Mouse (Mus musculus) heart, embryonic 14.5 days (tissue): ENCODE data around the gene Gprin1. TPM values are rescaled to one million over a fixed set of nuclear protein-coding genes. Genes with fewer than 3 reads are reported as not detected.

Experiments used
- ATAC-seq: fragments of 200-750 bp; cut with Nextera tagmentation; 2 replicates; pipeline ENCODE4 v1.8.0; 2017; ENCODE audit warnings: low read depth, moderate TSS enrichment; ENCODE audit not compliant: insufficient number of reproducible peaks, insufficient read depth, low FRiP score
- H3K27ac ChIP-seq, 2 experiments: fragments of 200-500 bp in 1 of 2; fragments of 300-500 bp in 1 of 2; sonication (generic) in 1 of 2; replicated peaks in 1 of 2; 2 replicates each; pipeline ENCODE4 v1.5.1; 2012 to 2014; ENCODE audit warnings: low read depth in 2 of 2, low read length in 2 of 2, control low read depth in 1 of 2, mild to moderate bottlenecking in 1 of 2, mixed read lengths in 1 of 2; ENCODE audit not compliant: control insufficient read depth in 1 of 2, insufficient read depth in 1 of 2
- H3K27me3 ChIP-seq: fragments of 300-500 bp; sonication (generic); 2 replicates; pipeline ENCODE4 v1.6.1; 2014; ENCODE audit warnings: mild to moderate bottlenecking, low read length, control low read depth; ENCODE audit not compliant: control insufficient read depth, insufficient read depth
- H3K36me3 ChIP-seq: fragments of 300-500 bp; sonication (generic); 2 replicates; pipeline ENCODE4 v1.6.1; 2014; ENCODE audit warnings: mild to moderate bottlenecking, control low read depth, low read length, mixed read lengths; ENCODE audit not compliant: control insufficient read depth, insufficient read depth
- H3K4me1 ChIP-seq, 2 experiments: fragments of 200-500 bp in 1 of 2; fragments of 300-500 bp in 1 of 2; sonication (generic) in 1 of 2; 2 replicates each; pipeline ENCODE4 v1.6.1; 2012 to 2014; ENCODE audit warnings: low read length in 2 of 2, control low read depth in 1 of 2, mixed read lengths in 1 of 2; ENCODE audit not compliant: control insufficient read depth in 2 of 2, insufficient read depth in 2 of 2
- H3K4me2 ChIP-seq: fragments of 300-500 bp; sonication (generic); 2 replicates; pipeline ENCODE4 v1.6.1; 2014; ENCODE audit warnings: mild to moderate bottlenecking, low read length
- H3K4me3 ChIP-seq, 2 experiments: fragments of 200-500 bp in 1 of 2; fragments of 300-500 bp in 1 of 2; sonication (generic) in 1 of 2; 2 replicates each; pipeline ENCODE4 v1.5.1; 2012 to 2014; ENCODE audit warnings: low read length in 2 of 2, mild to moderate bottlenecking in 2 of 2, control low read depth in 1 of 2, low read depth in 1 of 2, moderate library complexity in 1 of 2; ENCODE audit not compliant: control insufficient read depth in 1 of 2, insufficient read depth in 1 of 2
- H3K9ac ChIP-seq: fragments of 300-500 bp; sonication (generic); 2 replicates; pipeline ENCODE4 v1.6.1; 2014; ENCODE audit warnings: mild to moderate bottlenecking, low read length
- H3K9me3 ChIP-seq: fragments of 300-500 bp; sonication (generic); 2 replicates; pipeline ENCODE4 v1.6.1; 2016; ENCODE audit warnings: low read length, control low read depth; ENCODE audit not compliant: control insufficient read depth
- WGBS: fragments of 180-500 bp; shearing (Covaris S2); extraction: QIAGEN DNeasy Blood & Tissue Kit; methylation state at CpG from one replicate; pipeline ENCODE4 v1.1.7; 2014; 5-methylcytosine and 5-hydroxymethylcytosine counted together
- polyA plus RNA-seq: library from polyadenylated mRNA; unstranded; fragments of >200 nt; fragmentation: Nextera tagmentation; extraction: Ambion mirVana; gene quantifications from 2 replicates; pipeline ENCODE4 v1.2.1, GENCODE M21; 2014

Gene Gprin1
- polyA plus RNA-seq, 1 experiment from 2014 or later, result 0.12 TPM

DNA sequence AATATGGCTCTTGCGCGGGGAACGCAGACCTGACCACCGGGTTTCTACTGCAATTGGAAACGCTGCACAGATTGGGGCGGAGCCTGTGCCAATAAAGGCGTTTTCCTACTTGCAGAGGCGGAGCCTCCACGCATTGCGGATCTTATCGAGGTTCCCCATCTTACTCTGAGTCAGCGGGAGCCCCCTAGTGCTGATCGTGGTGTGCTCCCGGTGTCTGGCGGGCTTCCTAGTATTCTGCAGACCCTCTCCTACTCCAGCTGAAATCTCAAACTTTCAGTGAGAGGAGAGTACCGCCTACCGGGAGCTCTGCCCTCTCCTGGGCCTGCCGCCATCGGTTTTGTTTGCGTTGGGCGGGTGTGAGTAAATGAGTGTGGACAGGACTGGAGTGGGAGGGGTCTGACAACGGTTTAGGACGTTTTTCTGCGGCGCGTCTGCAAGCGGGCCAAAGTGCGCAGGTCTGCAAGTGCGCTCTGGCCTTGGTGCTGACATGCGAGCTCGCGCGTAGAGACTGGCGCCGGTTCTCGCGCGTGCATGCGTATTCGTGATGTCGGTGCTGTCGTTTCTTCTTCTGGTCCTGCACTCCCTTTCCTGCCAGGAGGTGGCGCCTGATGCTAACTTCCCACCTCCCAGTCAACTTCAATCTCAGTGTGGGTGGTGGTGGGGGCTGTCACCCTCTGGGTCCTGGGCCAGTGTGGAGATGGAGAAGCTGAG is 8.5 kb upstream of the Gprin1 start:
- ATAC-seq, result peak; percentile 75
- H3K9ac ChIP-seq, result no peak overlapping the region
- WGBS, result under 1% methylated on average over 43 of the region's 43 CpGs

GRCm38 (mm10) chr13:54757093-54757830 is 7.6 kb upstream of the Gprin1 start:
- no peaks in the 10 kb centered on the region for H3K9me3 ChIP-seq
- peaks cover 5% of the 10 kb centered on the region in 2 experiments; a peak in 3 of 4 replicates for H3K4me1 ChIP-seq
- no peak overlapping the region for H3K27ac ChIP-seq
- H3K36me3 ChIP-seq, result no peaks in the 10 kb centered on the region
- H3K4me3 ChIP-seq, result no peak overlapping the region
- no peak overlapping the region for H3K9ac ChIP-seq
- H3K27me3 ChIP-seq, result peaks cover 57% of the 10 kb centered on the region
- WGBS, result 46% methylated on average over 10 of the region's 10 CpGs
- no peak for ATAC-seq
- peak overlapping the region; percentile 67 for H3K4me2 ChIP-seq

More for the DNA sequence above, 8.5 kb upstream of the Gprin1 start:
- Histone ChIP-seq H3K27ac (no peak overlapping the region), H3K4me3 (peak overlapping the region; percentile 29 to 34), H3K36me3 (no peaks in the 10 kb centered on the region), H3K4me1 (peaks cover 5% of the 10 kb centered on the region in 2 experiments; a peak in 3 of 4 replicates), H3K9me3 (no peaks in the 10 kb centered on the region), H3K27me3 (peaks cover 61% of the 10 kb centered on the region), H3K4me2 (peak overlapping the region; percentile 67)

GRCm38 (mm10) chr13:54756156-54756712 is 6.6 kb upstream of the Gprin1 start:
- Histone ChIP-seq H3K36me3 (no peaks in the 10 kb centered on the region), H3K4me3 (no peak overlapping the region), H3K9ac (no peak overlapping the region), H3K9me3 (no peaks in the 10 kb centered on the region), H3K4me1 (peaks cover 5% of the 10 kb centered on the region in 2 experiments; a peak in 3 of 4 replicates), H3K27ac (no peak overlapping the region), H3K4me2 (no peak overlapping the region), H3K27me3 (peaks cover 64% of the 10 kb centered on the region)
- WGBS, result 78% methylated on average over 8 of the region's 8 CpGs
- no peak for ATAC-seq

DNA sequence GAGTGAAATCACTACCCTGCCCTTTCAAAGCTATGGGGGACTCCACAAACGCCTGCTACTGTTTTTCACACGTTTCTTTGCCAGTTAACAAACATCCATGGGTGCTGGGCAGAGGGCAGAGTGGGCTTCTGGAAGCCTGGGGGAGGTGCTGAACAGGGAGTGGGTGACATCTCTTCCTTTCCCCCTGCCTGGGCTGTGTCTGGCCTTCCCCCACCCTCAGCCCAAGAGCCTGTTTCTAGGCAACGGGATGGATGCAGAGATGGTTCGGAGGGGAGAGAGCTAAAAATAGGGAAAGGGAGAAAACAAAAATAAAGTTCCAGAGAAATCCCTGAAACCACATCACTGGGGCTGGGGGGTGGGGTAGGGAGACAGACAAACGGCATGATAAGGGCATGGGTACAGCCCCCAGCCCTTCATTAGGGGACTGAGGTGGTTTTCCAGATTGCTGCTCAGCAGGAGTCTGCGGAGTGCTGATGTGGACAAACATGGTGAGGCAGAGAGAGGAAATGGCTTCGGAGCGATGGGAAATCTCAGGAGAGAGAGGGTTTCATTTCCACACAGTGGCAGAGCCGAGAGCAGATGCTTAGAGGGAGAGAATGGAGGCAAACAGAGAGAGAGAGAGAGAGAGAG is 5.6 kb upstream of the Gprin1 start:
- H3K27me3 ChIP-seq, result peaks cover 64% of the 10 kb centered on the region
- WGBS, result 3% methylated on average over 9 of the region's 9 CpGs

DNA sequence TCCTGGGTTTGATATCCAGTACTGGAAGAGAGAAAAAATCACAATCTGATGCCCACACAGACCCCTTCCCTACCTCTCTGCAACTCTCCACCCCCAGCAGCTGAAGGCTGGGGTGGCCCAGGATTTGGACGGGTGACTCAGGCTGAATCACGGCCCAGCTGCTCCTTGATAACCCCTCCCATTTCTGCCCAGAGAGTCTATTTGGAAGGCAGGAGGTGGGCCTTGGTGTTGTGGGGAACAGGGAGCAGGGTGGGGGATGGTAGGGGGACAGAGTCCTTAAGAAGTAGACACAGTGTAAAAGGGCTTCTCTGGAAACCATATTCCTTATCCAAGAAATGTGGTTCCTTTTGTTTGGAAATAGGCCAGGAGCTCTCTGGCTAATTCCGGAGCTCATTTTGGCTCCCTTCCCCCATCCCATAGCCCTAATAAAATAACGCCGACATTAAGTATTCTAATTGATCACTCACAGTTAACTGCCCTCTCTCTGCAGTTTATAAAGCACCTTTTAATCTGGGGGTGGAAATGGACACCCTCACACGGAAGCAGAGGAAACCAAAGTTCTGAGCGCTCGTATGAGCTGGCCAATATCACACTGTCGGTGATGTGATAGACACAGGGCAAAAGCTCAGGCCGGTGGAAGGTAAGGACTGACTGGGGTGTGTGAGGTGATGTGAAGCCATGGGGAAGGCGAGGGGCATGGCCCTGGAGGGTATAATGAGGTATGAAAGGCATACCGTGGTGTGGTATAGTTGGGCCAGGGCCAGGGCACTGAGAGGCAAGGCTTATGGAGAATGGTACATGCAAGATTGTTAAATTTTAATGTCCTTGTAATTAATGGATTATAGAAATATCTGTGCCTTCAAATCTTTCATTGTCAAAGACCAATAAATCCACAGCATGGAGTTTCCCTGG is 4.8 kb upstream of the Gprin1 start:
- peaks cover 5 to 12% of the 10 kb centered on the region in 2 experiments; a peak in 3 of 4 replicates for H3K4me1 ChIP-seq
- H3K4me3 ChIP-seq, result no peak overlapping the region
- H3K27ac ChIP-seq, result no peak overlapping the region
- H3K9me3 ChIP-seq, result no peaks in the 10 kb centered on the region
- H3K27me3 ChIP-seq, result peaks cover 64% of the 10 kb centered on the region
- H3K9ac ChIP-seq, result no peak overlapping the region
- H3K4me2 ChIP-seq, result no peak overlapping the region
- ATAC-seq, result no peak
- 26% methylated on average over 12 of the region's 12 CpGs for WGBS
- no peaks in the 10 kb centered on the region for H3K36me3 ChIP-seq

More for the DNA sequence above, 5.6 kb upstream of the Gprin1 start:
- no peaks in the 10 kb centered on the region for H3K9me3 ChIP-seq
- H3K27ac ChIP-seq, result no peak overlapping the region
- H3K9ac ChIP-seq, result no peak overlapping the region
- peaks cover 5% of the 10 kb centered on the region in 2 experiments; a peak in 3 of 4 replicates for H3K4me1 ChIP-seq
- no peak for ATAC-seq
- H3K4me3 ChIP-seq, result no peak overlapping the region
- H3K36me3 ChIP-seq, result no peaks in the 10 kb centered on the region
- no peak overlapping the region for H3K4me2 ChIP-seq

GRCm38 (mm10) chr13:54753733-54754132 is 4.1 kb upstream of the Gprin1 start:
- 49% methylated on average over 6 of the region's 6 CpGs for WGBS
- Histone ChIP-seq H3K36me3 (no peaks in the 10 kb centered on the region), H3K9me3 (no peaks in the 10 kb centered on the region), H3K9ac (no peak overlapping the region), H3K4me3 (no peak overlapping the region), H3K4me1 (peaks cover 5 to 14% of the 10 kb centered on the region in 2 experiments; a peak in 3 of 4 replicates), H3K27me3 (peaks cover 64% of the 10 kb centered on the region), H3K4me2 (no peak overlapping the region), H3K27ac (no peak overlapping the region)
- no peak for ATAC-seq
